Mouse (Mus musculus) kidney, embryonic 15.5 days (tissue): ENCODE data around the gene Hsp90ab1. TPM values are rescaled to one million over a fixed set of nuclear protein-coding genes. Genes with fewer than 3 reads are reported as not detected.

Experiments
- ATAC-seq: fragments of 200-750 bp; cut with Nextera tagmentation; replicated peaks from 2 replicates; pipeline ENCODE4 v1.8.0; 2017; ENCODE audit warnings: moderate TSS enrichment; ENCODE audit not compliant: low FRiP score
- H3K27ac ChIP-seq: fragments of 300-500 bp; sonication (generic); 2 replicates; pipeline ENCODE4 v1.5.1; 2015; ENCODE audit warnings: mild to moderate bottlenecking, inconsistent platforms
- H3K27me3 ChIP-seq: fragments of 300-500 bp; sonication (generic); 2 replicates; pipeline ENCODE4 v1.6.1; 2015; ENCODE audit warnings: inconsistent platforms
- H3K36me3 ChIP-seq: fragments of 300-500 bp; sonication (generic); 2 replicates; pipeline ENCODE4 v1.6.1; 2015; ENCODE audit warnings: inconsistent platforms
- H3K4me1 ChIP-seq: fragments of 300-500 bp; sonication (generic); 2 replicates; pipeline ENCODE4 v1.6.1; 2015; ENCODE audit warnings: inconsistent platforms
- H3K4me2 ChIP-seq: fragments of 300-500 bp; sonication (generic); 2 replicates; pipeline ENCODE4 v1.6.1; 2015; ENCODE audit warnings: moderate library complexity, mild to moderate bottlenecking, inconsistent platforms
- H3K4me3 ChIP-seq: fragments of 300-500 bp; sonication (generic); replicated peaks from 2 replicates; pipeline ENCODE4 v1.5.1; 2015; ENCODE audit warnings: mild to moderate bottlenecking, inconsistent platforms
- H3K9ac ChIP-seq: fragments of 300-500 bp; sonication (generic); 2 replicates; pipeline ENCODE4 v1.6.1; 2015; ENCODE audit warnings: mild to moderate bottlenecking, inconsistent platforms
- H3K9me3 ChIP-seq: fragments of 300-500 bp; sonication (generic); replicated peaks from 2 replicates; pipeline ENCODE4 v1.6.1; 2016; ENCODE audit warnings: inconsistent platforms
- WGBS: fragments of 180-500 bp; shearing (Covaris S2); methylation state at CpG from one replicate; pipeline ENCODE4 v1.1.7; 2015; ENCODE audit warnings: mixed read lengths; 5-methylcytosine and 5-hydroxymethylcytosine counted together
- polyA plus RNA-seq: library from polyadenylated mRNA; unstranded; fragments of >200 nt; fragmentation: Nextera tagmentation; extraction: Ambion mirVana; gene quantifications from 2 replicates; pipeline ENCODE4 v1.2.1, GENCODE M21; 2015

Hsp90ab1 gene
- polyA plus RNA-seq: 1,881 and 1,940 TPM in 2 replicates

DNA sequence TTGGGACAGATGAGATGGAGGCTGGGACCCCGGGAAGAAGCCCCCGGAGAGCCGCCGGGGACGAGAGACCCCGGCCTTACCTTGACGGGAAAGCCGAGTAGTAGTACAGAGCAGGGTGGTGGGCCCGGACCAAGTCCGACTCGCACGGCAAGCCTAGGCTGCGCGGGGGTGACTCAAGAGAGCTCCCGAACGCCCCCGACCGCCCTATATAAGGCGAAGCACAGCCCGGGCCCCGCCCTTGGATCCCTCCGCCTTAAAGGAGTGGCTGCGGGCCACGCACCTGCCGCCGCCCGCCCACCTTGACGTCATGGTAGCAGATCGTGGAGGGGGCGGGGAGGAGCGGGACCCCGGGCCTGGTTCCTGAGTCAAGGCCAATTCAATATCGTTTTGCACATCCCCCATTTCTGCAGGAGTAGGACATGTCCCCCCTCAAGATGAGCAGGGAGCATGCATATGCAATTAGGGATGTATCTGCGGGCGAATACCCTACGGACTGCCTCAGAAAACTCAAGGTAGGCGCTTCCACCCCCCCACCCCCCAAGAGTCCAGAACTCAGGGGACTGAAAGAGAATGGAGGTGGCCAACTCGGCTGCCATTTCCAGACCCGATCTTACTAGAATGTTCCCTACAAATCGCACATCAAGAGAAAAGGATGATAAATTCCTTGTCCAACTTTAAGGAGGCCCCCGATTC lies at the start of gene Hsp90ab1:
Hsp90ab1 (minus strand) TSS at position 185 of the 693 bp plus-strand sequence.
- H3K4me1 ChIP-seq: peaks cover 50% of the 10 kb centered on the region
- peak within 1 kb of the TSS; percentile 88 for H3K4me2 ChIP-seq
- H3K4me3 ChIP-seq: peak within 1 kb of the TSS; percentile 97
- H3K27me3 ChIP-seq: no peaks in the 10 kb centered on the region
- peak within 1 kb of the TSS; percentile 100 for H3K9ac ChIP-seq
- under 1% methylated on average over 40 of the region's 41 CpGs for WGBS
- peak; percentile 84 for ATAC-seq
- peaks cover 39% of the 10 kb centered on the region for H3K36me3 ChIP-seq
- H3K27ac ChIP-seq: peak within 1 kb of the TSS; percentile 99
- H3K9me3 ChIP-seq: no peaks in the 10 kb centered on the region

DNA sequence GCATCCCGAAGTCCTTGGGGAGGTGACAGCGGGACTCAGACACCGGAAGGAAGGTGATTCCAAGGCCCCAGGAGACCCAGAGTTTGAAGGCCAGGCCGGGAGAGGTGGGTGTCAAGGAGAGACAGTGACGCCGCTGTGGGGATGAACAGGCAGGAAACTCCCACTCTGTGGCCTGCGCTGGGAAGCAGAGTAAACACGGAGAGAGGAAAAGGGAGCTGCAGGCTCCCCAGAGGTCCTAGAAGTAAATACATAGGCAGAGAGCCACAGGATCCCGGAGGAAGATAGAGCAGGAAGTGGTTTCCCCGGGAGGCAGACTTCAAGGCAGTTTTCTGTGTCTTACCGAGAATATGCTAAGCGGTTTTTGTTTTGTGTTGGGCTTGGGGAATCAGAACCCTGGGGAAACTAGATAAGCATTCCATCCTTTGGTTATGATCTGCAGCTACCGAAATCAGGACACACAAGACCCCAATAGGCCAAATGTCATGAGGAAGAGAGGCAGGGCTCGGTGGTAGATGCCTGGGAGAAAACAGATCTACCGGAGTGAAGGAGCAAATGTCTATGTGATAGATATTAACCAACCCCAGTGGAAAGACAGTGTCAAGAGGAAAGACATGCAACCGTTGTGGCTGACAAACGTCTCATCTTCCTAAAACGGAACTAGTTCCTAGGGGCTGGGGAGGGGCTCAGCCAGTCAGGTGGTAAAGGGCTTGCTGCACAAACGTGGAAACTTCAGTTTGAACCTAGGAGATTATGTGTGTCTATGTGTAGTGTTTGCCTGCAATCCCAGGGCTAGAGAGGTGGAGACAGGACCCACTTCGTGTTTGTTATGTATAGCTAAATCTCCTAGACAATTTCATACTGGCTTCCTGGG lies 46.5 kb upstream of the Hsp90ab1 start:
- H3K36me3 ChIP-seq: no peaks in the 10 kb centered on the region
- peak; percentile 52; the same call in 1 of the 2 replicates for ATAC-seq
- peak overlapping the region; percentile 92 for H3K27ac ChIP-seq
- peak overlapping the region; percentile 55 for H3K4me2 ChIP-seq
- H3K4me3 ChIP-seq: peak overlapping the region; percentile 27
- 0 out of 2 replicates have a peak overlapping the region, but pooled peaks have one; percentile 17 for H3K9ac ChIP-seq
- 18% methylated on average over 20 of the region's 20 CpGs for WGBS
- H3K9me3 ChIP-seq: no peaks in the 10 kb centered on the region
- H3K4me1 ChIP-seq: peaks cover 18% of the 10 kb centered on the region
- no peaks in the 10 kb centered on the region for H3K27me3 ChIP-seq

DNA sequence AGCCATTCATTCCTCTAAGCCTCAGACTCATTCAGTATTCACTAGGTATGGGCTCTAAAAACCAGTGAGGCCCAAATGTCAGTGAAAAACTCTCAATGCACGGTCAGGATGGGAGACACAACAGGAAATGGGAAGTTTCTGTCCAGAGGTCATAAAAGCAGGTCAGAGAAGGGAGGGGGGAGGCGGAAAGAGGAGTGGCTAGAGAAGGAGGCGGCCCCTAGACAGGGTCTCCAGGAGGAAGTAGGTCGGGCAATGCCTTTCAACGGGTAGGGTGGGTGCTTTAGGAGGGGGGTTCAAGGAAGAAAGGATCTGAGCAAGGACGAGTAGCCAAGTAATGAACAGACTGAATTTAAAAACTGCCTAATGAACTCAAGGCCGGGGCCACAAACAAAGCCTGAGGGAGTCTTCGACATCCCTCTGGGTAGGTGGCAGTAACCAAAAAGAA lies 45.9 kb upstream of the Hsp90ab1 start:
- H3K27ac ChIP-seq: peak overlapping the region; percentile 92
- H3K36me3 ChIP-seq: no peaks in the 10 kb centered on the region
- H3K9me3 ChIP-seq: no peaks in the 10 kb centered on the region
- peak overlapping the region; percentile 27 for H3K4me3 ChIP-seq
- no peaks in the 10 kb centered on the region for H3K27me3 ChIP-seq
- 0 out of 2 replicates have a peak overlapping the region, but pooled peaks have one; percentile 17 for H3K9ac ChIP-seq
- ATAC-seq: peak; percentile 83
- peak overlapping the region; percentile 55 for H3K4me2 ChIP-seq
- peaks cover 18% of the 10 kb centered on the region for H3K4me1 ChIP-seq
- 17% methylated on average over 8 of the region's 8 CpGs for WGBS

DNA sequence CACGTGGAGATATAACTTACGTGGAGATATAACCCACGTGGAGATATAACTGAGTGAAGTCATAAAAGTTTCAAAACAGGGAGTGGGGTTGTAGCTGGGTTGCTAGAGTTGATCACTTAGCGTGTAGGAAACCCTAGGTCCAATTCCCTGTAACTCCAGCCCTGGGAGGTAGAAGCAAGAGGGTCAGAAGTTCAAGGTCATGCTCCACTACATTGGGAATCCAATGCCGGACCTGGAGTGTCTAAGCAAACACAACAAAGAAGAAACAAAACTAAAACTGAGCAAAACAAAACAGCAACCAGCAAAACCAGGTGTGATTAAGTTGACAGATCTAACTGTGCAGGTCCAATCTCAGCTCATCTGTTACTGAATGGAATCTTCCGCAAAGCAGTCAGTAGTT lies 44.6 kb upstream of the Hsp90ab1 start:
- ATAC-seq: no peak
- Histone ChIP-seq H3K27ac (no peak overlapping the region), H3K4me2 (no peak overlapping the region), H3K9me3 (no peaks in the 10 kb centered on the region), H3K4me3 (no peak overlapping the region), H3K36me3 (no peaks in the 10 kb centered on the region), H3K4me1 (peaks cover 18% of the 10 kb centered on the region), H3K27me3 (no peaks in the 10 kb centered on the region), H3K9ac (no peak overlapping the region)
- 73% methylated on average over 6 of the region's 6 CpGs for WGBS

DNA sequence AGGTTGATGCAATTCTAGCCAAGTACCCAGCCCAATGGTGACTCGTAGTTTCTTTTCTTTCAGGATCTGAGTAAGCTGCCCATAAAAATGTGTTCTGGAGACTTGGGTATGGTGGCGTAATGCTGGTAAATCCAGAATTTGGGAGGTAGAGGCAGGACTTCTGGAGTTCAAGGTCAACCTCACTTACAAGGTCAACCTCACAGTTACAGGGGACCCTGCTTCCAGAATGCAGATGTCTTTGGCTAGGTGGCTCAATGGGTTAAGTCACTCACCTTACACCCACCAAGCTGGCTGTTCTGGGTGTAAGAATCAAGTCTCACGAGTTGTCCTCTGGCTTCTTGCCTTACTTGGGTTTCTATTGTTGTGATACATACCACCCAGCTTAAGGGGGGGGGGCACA lies 43.6 kb upstream of the Hsp90ab1 start:
- no peaks in the 10 kb centered on the region for H3K36me3 ChIP-seq
- no peak overlapping the region for H3K27ac ChIP-seq
- 84% methylated on average over 3 of the region's 3 CpGs for WGBS
- H3K4me2 ChIP-seq: no peak overlapping the region
- H3K4me1 ChIP-seq: peaks cover 18% of the 10 kb centered on the region
- no peaks in the 10 kb centered on the region for H3K27me3 ChIP-seq
- no peaks in the 10 kb centered on the region for H3K9me3 ChIP-seq
- no peak overlapping the region for H3K4me3 ChIP-seq
- no peak for ATAC-seq
- H3K9ac ChIP-seq: no peak overlapping the region

DNA sequence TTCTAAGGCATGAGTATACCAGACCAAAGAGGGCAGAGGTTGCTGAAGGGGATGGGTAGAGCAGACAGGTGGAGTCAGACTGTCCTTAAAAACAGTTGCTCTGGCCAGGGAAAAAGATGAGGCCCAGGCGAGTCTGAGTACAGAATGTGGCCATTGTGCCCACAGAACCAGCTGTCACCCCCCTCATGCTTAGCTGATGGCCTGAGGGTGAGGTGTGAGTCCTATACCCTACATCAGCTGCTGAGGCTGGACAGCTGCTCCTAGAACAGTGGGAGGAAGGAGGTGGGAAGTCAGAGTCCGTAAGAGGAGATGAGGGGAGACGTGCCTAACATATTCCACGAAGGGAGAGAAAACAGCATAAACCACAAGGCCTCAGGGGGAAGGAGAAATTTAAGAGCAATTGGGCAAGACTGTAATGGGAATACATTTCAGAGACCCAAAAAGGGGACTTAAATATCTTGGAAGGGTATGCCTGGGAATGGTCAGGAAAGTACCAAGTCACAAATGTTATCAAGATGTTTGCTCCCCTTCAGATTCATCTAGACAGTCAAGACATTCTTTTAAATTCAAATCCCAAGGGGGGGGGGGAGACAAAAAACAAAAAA lies 43.1 kb upstream of the Hsp90ab1 start:
- H3K9me3 ChIP-seq: no peaks in the 10 kb centered on the region
- no peak for ATAC-seq
- WGBS: 31% methylated on average over 4 of the region's 4 CpGs

DNA sequence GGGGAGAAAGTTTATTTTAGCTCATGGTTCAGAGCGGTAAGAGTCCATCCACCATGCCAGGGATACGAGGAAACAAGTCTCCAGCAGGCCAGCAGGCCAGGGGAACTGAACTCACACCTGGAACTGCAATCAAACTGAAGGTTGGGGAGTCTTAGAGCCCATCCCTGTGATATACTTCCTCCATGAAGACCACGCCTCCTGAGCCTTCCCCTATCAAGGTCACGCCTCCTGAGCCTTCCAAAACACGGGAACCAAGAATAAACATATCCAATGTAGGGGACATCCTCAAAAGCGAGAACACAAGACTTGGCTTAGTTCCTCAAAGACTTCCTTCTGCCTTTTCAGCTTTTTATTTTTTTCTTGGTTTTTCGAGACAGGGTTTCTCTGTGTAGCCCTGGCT lies 39.9 kb upstream of the Hsp90ab1 start:
- no peaks in the 10 kb centered on the region for H3K27me3 ChIP-seq
- no peaks in the 10 kb centered on the region for H3K36me3 ChIP-seq
- H3K9me3 ChIP-seq: no peaks in the 10 kb centered on the region
- ATAC-seq: no peak
- H3K9ac ChIP-seq: no peak overlapping the region
- H3K4me1 ChIP-seq: peaks cover 8% of the 10 kb centered on the region
- no peak overlapping the region for H3K4me3 ChIP-seq
- no peak overlapping the region for H3K27ac ChIP-seq
- H3K4me2 ChIP-seq: no peak overlapping the region
- 79% methylated on average over 7 of the region's 7 CpGs for WGBS

More for the DNA sequence above, 43.1 kb upstream of the Hsp90ab1 start:
- Histone ChIP-seq H3K36me3 (no peaks in the 10 kb centered on the region), H3K4me2 (no peak overlapping the region), H3K27me3 (no peaks in the 10 kb centered on the region), H3K4me1 (peaks cover 18% of the 10 kb centered on the region), H3K9ac (no peak overlapping the region), H3K4me3 (no peak overlapping the region), H3K27ac (no peak overlapping the region)

DNA sequence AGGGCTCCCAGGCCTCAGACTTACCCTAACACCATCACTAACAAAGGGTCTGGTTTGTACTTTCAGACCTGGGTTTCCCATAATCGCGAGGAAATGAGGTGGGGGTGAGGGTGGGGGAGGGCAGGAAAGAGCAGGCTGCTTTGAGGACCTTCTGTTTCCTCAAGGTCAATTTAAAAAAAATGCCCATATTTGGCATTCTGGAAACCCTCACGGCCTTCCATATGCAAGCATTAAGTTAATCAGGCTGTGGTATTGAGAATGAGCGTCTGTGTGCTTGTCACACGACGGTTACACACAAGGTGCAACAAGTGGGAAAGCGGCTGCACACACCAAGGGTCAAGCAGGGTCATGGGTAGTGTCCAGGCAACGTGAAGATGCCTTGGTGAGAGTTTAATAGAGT lies 38.9 kb upstream of the Hsp90ab1 start:
- Histone ChIP-seq H3K4me3 (no peak overlapping the region), H3K27ac (no peak overlapping the region), H3K9ac (no peak overlapping the region), H3K4me2 (no peak overlapping the region), H3K36me3 (no peaks in the 10 kb centered on the region), H3K9me3 (no peaks in the 10 kb centered on the region), H3K27me3 (no peaks in the 10 kb centered on the region), H3K4me1 (peaks cover 8% of the 10 kb centered on the region)
- WGBS: 74% methylated on average over 8 of the region's 8 CpGs
- no peak for ATAC-seq

DNA sequence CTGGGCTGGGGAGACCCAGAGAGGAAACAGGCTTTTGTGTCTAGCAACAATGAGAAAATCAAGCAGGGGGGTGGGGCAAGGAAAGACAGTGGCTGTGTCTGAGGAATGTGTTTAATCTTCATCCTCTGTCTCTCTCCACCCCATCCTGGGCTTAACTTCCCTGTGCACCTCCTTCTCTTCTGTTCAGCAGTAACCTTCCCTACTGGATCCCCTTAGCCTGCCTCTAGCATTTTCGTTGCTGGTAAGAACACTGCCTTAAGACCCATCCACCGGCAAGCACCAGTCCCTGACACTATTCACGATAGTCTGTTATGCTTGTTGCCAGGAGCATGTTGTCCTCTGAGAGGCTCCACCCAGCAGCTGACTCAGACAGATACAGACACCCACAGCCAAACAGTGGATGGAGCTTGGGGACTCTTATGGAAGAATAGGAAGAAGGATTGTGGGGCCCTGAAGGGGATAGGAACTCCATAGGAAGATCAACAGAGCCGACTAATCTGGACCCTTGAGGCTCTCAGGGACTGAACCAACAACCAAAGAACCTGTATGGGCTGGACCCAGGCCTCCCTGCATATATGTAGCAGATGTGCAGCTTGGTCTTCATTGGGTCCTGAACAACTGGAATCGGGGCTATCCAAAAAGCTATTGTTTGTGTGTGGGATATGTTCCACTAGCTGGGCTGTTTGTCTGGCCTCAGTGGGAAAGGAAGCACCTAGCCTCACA lies 37.2 kb upstream of the Hsp90ab1 start:
- H3K9me3 ChIP-seq: no peaks in the 10 kb centered on the region
- H3K4me2 ChIP-seq: no peak overlapping the region
- H3K9ac ChIP-seq: no peak overlapping the region
- H3K36me3 ChIP-seq: no peaks in the 10 kb centered on the region
- no peaks in the 10 kb centered on the region for H3K27me3 ChIP-seq
- ATAC-seq: no peak
- peak overlapping the region; percentile 54; the same call in 1 of the 2 replicates for H3K27ac ChIP-seq
- H3K4me3 ChIP-seq: no peak overlapping the region
- peaks cover 8% of the 10 kb centered on the region for H3K4me1 ChIP-seq
- WGBS: 39% methylated on average over 5 of the region's 5 CpGs

DNA sequence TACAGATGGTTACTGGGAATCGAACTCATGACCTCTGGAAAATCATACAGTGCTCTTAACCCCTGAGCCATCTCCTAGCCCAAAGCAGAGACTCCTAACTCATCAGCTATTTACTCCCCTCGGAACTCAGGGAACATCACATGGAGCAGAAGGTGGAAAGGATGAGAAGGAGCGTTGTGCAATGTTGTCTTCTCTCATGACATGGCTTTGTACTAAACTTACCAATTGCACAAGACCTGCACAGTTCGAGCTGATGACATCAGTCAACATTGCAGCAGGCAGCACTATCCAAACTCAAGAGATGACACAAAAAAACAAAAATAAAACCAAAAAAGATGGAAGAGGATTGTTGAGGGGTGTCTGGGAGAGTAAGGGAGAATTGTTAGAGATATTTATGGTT lies 35.3 kb upstream of the Hsp90ab1 start:
- no peak for ATAC-seq
- peaks cover 8% of the 10 kb centered on the region for H3K4me1 ChIP-seq
- 91% methylated on average over 4 of the region's 4 CpGs for WGBS
- H3K36me3 ChIP-seq: no peaks in the 10 kb centered on the region
- no peak overlapping the region for H3K27ac ChIP-seq
- no peak overlapping the region for H3K4me3 ChIP-seq
- no peaks in the 10 kb centered on the region for H3K27me3 ChIP-seq
- no peaks in the 10 kb centered on the region for H3K9me3 ChIP-seq
- H3K4me2 ChIP-seq: no peak overlapping the region
- H3K9ac ChIP-seq: no peak overlapping the region

DNA sequence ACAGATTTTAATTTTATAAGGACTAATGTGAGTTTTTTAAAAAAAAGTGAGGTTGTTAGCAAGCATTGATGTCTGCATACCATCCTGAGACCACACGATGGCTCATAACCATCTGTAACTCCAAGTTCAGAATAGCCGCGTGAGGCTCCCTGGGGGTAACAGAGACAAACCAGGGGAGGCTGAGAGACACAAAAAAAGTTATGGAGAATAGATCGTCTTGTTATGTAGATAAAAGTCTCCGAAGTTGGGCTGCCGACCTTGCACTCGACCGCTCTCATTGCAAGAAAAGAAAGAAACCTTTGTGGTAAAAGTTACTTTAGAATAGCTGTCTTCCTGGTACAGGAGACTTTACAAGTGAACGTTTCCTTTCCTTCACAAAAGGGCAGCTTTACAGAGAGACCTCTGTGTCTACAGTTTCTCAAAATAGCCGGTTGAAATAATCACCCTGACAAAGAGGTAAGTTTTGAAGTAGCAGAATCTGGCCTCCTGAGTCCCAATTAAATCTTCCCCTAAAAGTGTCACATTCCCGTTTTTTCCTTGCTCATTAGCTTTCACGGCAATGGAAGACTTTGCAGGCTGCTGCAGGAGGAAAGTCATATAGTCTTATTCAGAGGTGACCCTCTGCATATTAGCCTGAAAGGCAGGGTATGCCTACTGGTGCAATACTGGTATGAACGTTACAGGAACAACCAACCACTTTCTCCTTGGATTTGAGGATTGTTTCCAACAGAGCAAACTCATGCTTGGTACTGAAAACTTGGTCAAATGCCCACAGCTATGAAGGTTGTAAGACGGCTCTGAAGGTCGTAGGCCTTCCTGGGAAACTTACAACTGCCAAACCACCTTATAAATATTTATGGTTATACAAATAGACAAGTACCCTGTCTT lies 34.2 kb upstream of the Hsp90ab1 start:
- Histone ChIP-seq H3K4me1 (peaks cover 8% of the 10 kb centered on the region), H3K27me3 (peaks cover 2% of the 10 kb centered on the region; the same call in 1 of the 2 replicates), H3K9ac (no peak overlapping the region), H3K4me3 (no peak overlapping the region), H3K4me2 (no peak overlapping the region), H3K9me3 (no peaks in the 10 kb centered on the region), H3K27ac (no peak overlapping the region), H3K36me3 (no peaks in the 10 kb centered on the region)
- no peak for ATAC-seq
- 81% methylated on average over 15 of the region's 15 CpGs for WGBS
